Mouse (Mus musculus) common myeloid progenitor, adult 5-6 weeks (primary cell): Measurements from ENCODE around the gene Reg4. TPM values are rescaled to one million over a fixed set of nuclear protein-coding genes. Genes with fewer than 3 reads are reported as not detected.

Experiments
- ATAC-seq: replicated peaks from 2 replicates; pipeline ENCODE4 v1.8.0; 2016; ENCODE audit warnings: low read depth, mild to moderate bottlenecking, moderate TSS enrichment, inconsistent platforms; ENCODE audit not compliant: poor library complexity, severe bottlenecking
- total RNA-seq: library from RNA; stranded (forward); fragments of 200-1000, 187-1606 nt; gene quantifications from 2 replicates; pipeline ENCODE4 v1.2.3, GENCODE M21; 2017

Reg4 gene
- total RNA-seq, 1 experiment from 2014 or later: not detected

GRCm38 (mm10) chr3:98233504-98233903, 11.5 kb downstream of the Reg4 start:
- no peak for ATAC-seq

GRCm38 (mm10) chr3:98236266-98236665, 14.3 kb downstream of the Reg4 start:
- no peak for ATAC-seq

GRCm38 (mm10) chr3:98237240-98237639, 15.3 kb downstream of the Reg4 start:
- ATAC-seq: no peak

- no peak for ATAC-seq
Observed at GRCm38 (mm10) chr3:98238150-98238549, 16.2 kb downstream of the Reg4 start.

- ATAC-seq: no peak
Observed at GRCm38 (mm10) chr3:98242051-98242450, 20.1 kb downstream of the Reg4 start.

- no peak for ATAC-seq
Observed at GRCm38 (mm10) chr3:98242458-98243037, 20.6 kb downstream of the Reg4 start.

- ATAC-seq: no peak
Observed at GRCm38 (mm10) chr3:98245892-98246291, 23.9 kb downstream of the Reg4 start.

- 0 out of 2 replicates have a peak, but pooled peaks have one; percentile 29 for ATAC-seq
Observed at GRCm38 (mm10) chr3:98246985-98247751, 25.2 kb downstream of the Reg4 start.

GRCm38 (mm10) chr3:98249378-98249777, 27.4 kb downstream of the Reg4 start:
- ATAC-seq: no peak

- peak; percentile 53; the same call in 1 of the 2 replicates for ATAC-seq
Observed at GRCm38 (mm10) chr3:98249833-98250448, 28.0 kb downstream of the Reg4 start.

- ATAC-seq: peak; percentile 72
Observed at GRCm38 (mm10) chr3:98254059-98254458, 32.1 kb downstream of the Reg4 start.

GRCm38 (mm10) chr3:98254656-98255583, 33.0 kb downstream of the Reg4 start:
- ATAC-seq: no peak

GRCm38 (mm10) chr3:98258723-98259122, 36.8 kb downstream of the Reg4 start:
- peak; percentile 87 for ATAC-seq

GRCm38 (mm10) chr3:98259271-98259751, 37.4 kb downstream of the Reg4 start:
- no peak for ATAC-seq

GRCm38 (mm10) chr3:98260534-98260933, 38.6 kb downstream of the Reg4 start:
- no peak for ATAC-seq

- ATAC-seq: no peak
Observed at GRCm38 (mm10) chr3:98261415-98261814, 39.5 kb downstream of the Reg4 start.

GRCm38 (mm10) chr3:98262133-98262532, 40.2 kb downstream of the Reg4 start:
- ATAC-seq: no peak

- peak; percentile 76 for ATAC-seq
Observed at GRCm38 (mm10) chr3:98267249-98267651, 45.3 kb downstream of the Reg4 start.

- ATAC-seq: 0 out of 2 replicates have a peak, but pooled peaks have one; percentile 32
Observed at GRCm38 (mm10) chr3:98273623-98274398, 51.9 kb downstream of the Reg4 start.
